Mouse (Mus musculus) fat pad, adult 2 months (tissue): ENCODE results near the gene Snph.

Experiments
- DNase-seq: peaks from one replicate; pipeline ENCODE4 v3.0.0-alpha.2; 2011; ENCODE audit warnings: low read depth, low spot score; ENCODE audit errors: extremely low read depth

Snph gene

GRCm38 (mm10) chr2:151544673-151545072 is 87.7 kb downstream of the Snph start:
- no peak for DNase-seq

- DNase-seq: no peak
These were observed 89.1 kb downstream of the Snph start for GRCm38 (mm10) chr2:151543063-151543895.

- DNase-seq: no peak
These were observed 89.9 kb downstream of the Snph start, which contains the start of gene Fkbp1a for GRCm38 (mm10) chr2:151542323-151543062. Gene Fkbp1a, plus strand, starts transcription at chr2:151542483.
